Mouse (Mus musculus) CH12.LX (cell line): ENCODE results near the gene Inafm2. TPM values are rescaled to one million over a fixed set of nuclear protein-coding genes. Genes with fewer than 3 reads are reported as not detected.

Source experiments
- DNase-seq: peaks from one replicate; pipeline ENCODE4 v3.0.0-alpha.2; 2013; ENCODE audit errors: extremely low read depth
- H3K27ac ChIP-seq: 2 replicates; pipeline ENCODE4 v1.5.1; 2012; ENCODE audit warnings: low read depth, mild to moderate bottlenecking, control low read depth, moderate library complexity; ENCODE audit not compliant: insufficient read depth
- H3K27me3 ChIP-seq: replicated peaks from 2 replicates; pipeline ENCODE3; 2012; ENCODE audit warnings: inconsistent platforms
- H3K36me3 ChIP-seq, 2 experiments: replicated peaks in 1 of 2; 2 replicates each; pipeline versions ENCODE3 to v1.6.1; 2012; ENCODE audit warnings: inconsistent platforms in 1 of 2, low read length in 1 of 2, mild to moderate bottlenecking in 1 of 2, mixed read lengths in 1 of 2, moderate library complexity in 1 of 2; ENCODE audit not compliant: control insufficient read depth in 1 of 2, insufficient read depth in 1 of 2
- H3K4me1 ChIP-seq, 2 experiments: 2 replicates each; pipeline ENCODE4 v1.6.1; 2012; ENCODE audit warnings: inconsistent platforms in 1 of 2, moderate library complexity in 1 of 2; ENCODE audit not compliant: insufficient read depth in 2 of 2, control insufficient read depth in 1 of 2
- H3K4me2 ChIP-seq: 2 replicates; pipeline ENCODE4 v1.6.1; 2012; ENCODE audit warnings: low read depth, mild to moderate bottlenecking, control low read depth; ENCODE audit not compliant: poor library complexity, insufficient read depth, severe bottlenecking
- H3K4me3 ChIP-seq, 3 experiments: fragments of 150-350 bp in 1 of 3; sonication (generic) in 1 of 3; replicated peaks in 1 of 3; 2 replicates each; pipeline versions ENCODE3 to v1.5.1; 2011 to 2012; ENCODE audit warnings: low read depth in 2 of 3, low read length in 2 of 3, mild to moderate bottlenecking in 2 of 3, moderate library complexity in 2 of 3, control low read depth in 1 of 3, improper control_type of control experiment in 1 of 3, inconsistent platforms in 1 of 3, mixed read lengths in 1 of 3; ENCODE audit not compliant: poor library complexity in 1 of 3
- H3K79me2 ChIP-seq: replicated peaks from 2 replicates; pipeline ENCODE4 v1.6.1; 2012; ENCODE audit warnings: mild to moderate bottlenecking, moderate library complexity; ENCODE audit not compliant: control insufficient read depth, poor library complexity, insufficient read depth, severe bottlenecking; ENCODE audit errors: extremely low read depth
- H3K9ac ChIP-seq: 2 replicates; pipeline ENCODE4 v1.6.1; 2012; ENCODE audit warnings: low read depth, mild to moderate bottlenecking, control low read depth, moderate library complexity; ENCODE audit not compliant: insufficient read depth
- H3K9me3 ChIP-seq: replicated peaks from 2 replicates; pipeline ENCODE3; 2012; ENCODE audit warnings: low read length, inconsistent platforms, mixed read lengths
- CHD2 ChIP-seq: IDR thresholded peaks from 2 replicates; pipeline ENCODE4 v1.6.1; 2011; ENCODE audit warnings: low read length, improper control_type of control experiment
- CTCF ChIP-seq, 2 experiments: IDR thresholded peaks in 1 of 2; conservative IDR thresholded peaks in 1 of 2; 2 replicates each; pipeline ENCODE4 v1.5.1; 2011 to 2012; ENCODE audit warnings: low read depth in 2 of 2, low read length in 2 of 2, improper control_type of control experiment in 1 of 2, inconsistent platforms in 1 of 2, mild to moderate bottlenecking in 1 of 2, moderate library complexity in 1 of 2
- E2F4 ChIP-seq: IDR thresholded peaks from 2 replicates; pipeline ENCODE4 v1.6.1; 2011; ENCODE audit warnings: low read depth, low read length, improper control_type of control experiment; ENCODE audit not compliant: insufficient replicate concordance
- ETS1 ChIP-seq: conservative IDR thresholded peaks from 2 replicates; pipeline ENCODE4 v1.6.1; 2012; ENCODE audit warnings: low read depth, mild to moderate bottlenecking, inconsistent platforms, low read length, improper control_type of control experiment, moderate library complexity
- IRF4 ChIP-seq: IDR thresholded peaks from 2 replicates; pipeline ENCODE4 v1.6.1; 2014; ENCODE audit warnings: low read depth, mild to moderate bottlenecking, inconsistent platforms, low read length, improper control_type of control experiment
- MAFK ChIP-seq: IDR thresholded peaks from 2 replicates; pipeline ENCODE4 v1.6.1; 2011; ENCODE audit warnings: low read length, improper control_type of control experiment; ENCODE audit not compliant: insufficient replicate concordance
- MEF2A ChIP-seq: IDR thresholded peaks from 2 replicates; pipeline ENCODE4 v1.6.1; 2014; ENCODE audit warnings: low read depth, mild to moderate bottlenecking, inconsistent platforms, low read length, improper control_type of control experiment, borderline replicate concordance
- MYC ChIP-seq: IDR thresholded peaks from 2 replicates; pipeline ENCODE4 v1.6.1; 2011; ENCODE audit warnings: low read depth, mild to moderate bottlenecking, improper control_type of control experiment, low read length
- NELFE ChIP-seq: IDR thresholded peaks from 2 replicates; pipeline ENCODE4 v1.6.1; 2011; ENCODE audit warnings: low read depth, low read length, improper control_type of control experiment
- NRF1 ChIP-seq: IDR thresholded peaks from 2 replicates; pipeline ENCODE4 v1.6.1; 2014; ENCODE audit warnings: low read depth, mild to moderate bottlenecking, inconsistent platforms, low read length, improper control_type of control experiment, moderate library complexity
- PAX5 ChIP-seq: IDR thresholded peaks from 2 replicates; pipeline ENCODE4 v1.6.1; 2012; ENCODE audit warnings: low read length, inconsistent platforms, mixed read lengths
- POLR2A ChIP-seq: IDR thresholded peaks from 2 replicates; pipeline ENCODE4 v1.6.1; 2011; ENCODE audit warnings: low read depth, mild to moderate bottlenecking, improper control_type of control experiment, low read length
- RAD21 ChIP-seq: IDR thresholded peaks from 2 replicates; pipeline ENCODE4 v1.6.1; 2011; ENCODE audit warnings: low read depth, mild to moderate bottlenecking, low read length, improper control_type of control experiment, moderate library complexity
- SMC3 ChIP-seq: IDR thresholded peaks from 2 replicates; pipeline ENCODE4 v1.6.1; 2011; ENCODE audit warnings: low read depth, low read length, improper control_type of control experiment
- USF2 ChIP-seq: conservative IDR thresholded peaks from 2 replicates; pipeline ENCODE4 v1.6.1; 2011; ENCODE audit warnings: low read depth, low read length, improper control_type of control experiment
- ZMIZ1 ChIP-seq: IDR thresholded peaks from 2 replicates; pipeline ENCODE4 v1.6.1; 2012; ENCODE audit warnings: low read depth, mild to moderate bottlenecking, inconsistent platforms, low read length, improper control_type of control experiment
- ZNF384 ChIP-seq: IDR thresholded peaks from 2 replicates; pipeline ENCODE4 v1.6.1; 2012; ENCODE audit warnings: low read depth, low read length, improper control_type of control experiment, inconsistent platforms
- dilution Hi-C: fragments of 300-500 bp; cut with MboI; formaldehyde crosslinking; loops from 2 replicates; pipeline ENCODE4 v1.14.3; 2020; ENCODE audit warnings: low sequenced_read_pairs; ENCODE audit not compliant: extremely low pct_unique_long_range_greater_than_20kb, extremely low pct_ligation_motif_present
- in situ Hi-C: fragments of 300-500 bp; cut with MboI; formaldehyde crosslinking; loops from 3 replicates; pipeline ENCODE4 v1.14.3; 2019; ENCODE audit warnings: low sequenced_read_pairs, low pct_ligation_motif_present, low pct_unique_long_range_greater_than_20kb, mixed read lengths
- polyA plus RNA-seq: library from polyadenylated mRNA; unstranded; fragments of >175 nt; gene quantifications from 2 replicates; pipeline ENCODE4 v1.2.1, GENCODE M21; 2012; ENCODE audit warnings: low read depth; ENCODE audit not compliant: insufficient read length
- total RNA-seq, 2 experiments: library from RNA; depleted of rRNA; stranded (reverse); fragments of 300-350 nt in 1 of 2; fragments of >200 nt in 1 of 2; gene quantifications; 2 replicates each; pipeline ENCODE4 v1.2.3; 2012 to 2014

Inafm2 gene
- total and polyA plus RNA-seq, 3 experiments = 2.7 to 4.2 (median 3.6) TPM

DNA sequence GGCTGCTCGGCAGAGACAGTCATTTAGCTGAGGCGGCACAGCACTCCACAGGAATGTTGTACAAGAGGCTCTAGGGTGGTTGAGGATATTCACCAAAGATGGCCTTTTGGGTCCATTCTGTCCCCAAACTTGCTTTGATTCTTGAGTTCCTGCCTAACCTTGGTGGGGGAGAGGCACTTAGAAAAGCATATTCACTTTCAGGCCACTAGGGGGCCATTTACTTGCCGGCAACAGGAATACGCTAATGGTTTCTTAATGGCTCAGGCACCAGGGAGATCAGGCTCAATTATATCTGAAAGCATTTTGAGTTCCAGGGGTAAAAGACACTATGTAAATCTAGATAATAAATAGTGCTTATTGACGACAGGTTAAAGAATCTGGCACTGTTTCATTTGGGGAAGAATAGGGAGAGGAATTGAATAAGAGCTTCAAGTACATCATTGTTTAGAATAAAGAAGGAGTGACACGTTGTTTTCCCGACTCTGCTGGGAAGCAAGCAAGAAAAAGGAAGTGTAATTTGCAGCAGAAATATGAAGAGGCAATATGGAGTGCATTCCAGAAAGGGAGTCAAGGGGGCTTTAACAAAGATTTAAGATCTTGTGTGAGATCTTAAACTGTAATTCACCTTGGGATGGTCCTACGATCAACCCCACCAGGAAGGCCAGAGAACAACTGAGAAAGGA is 2.2 kb upstream of the Inafm2 start:
- Histone ChIP-seq H3K9me3 (no peaks in the 10 kb centered on the region), H3K36me3 (peaks cover 0 to 2% of the 10 kb centered on the region in 2 experiments), H3K4me1 (peaks cover 0 to 31% of the 10 kb centered on the region in 2 experiments; a peak in 2 of 4 replicates), H3K4me2 (no peak overlapping the region), H3K27me3 (peaks cover 21% of the 10 kb centered on the region), H3K27ac (no peak overlapping the region), H3K9ac (no peak overlapping the region), H3K79me2 (no peaks in the 10 kb centered on the region), H3K4me3 (no peak overlapping the region)
- dilution Hi-C loops = no loop called here
- TF ChIP-seq MEF2A (no peak), CHD2 (no peak), ZNF384 (no peak), E2F4 (no peak), RAD21 (peak; percentile 42), CTCF (conservative IDR thresholded peaks at IDR 0.05 in 1 of 2, IDR thresholded peaks at IDR 0.05 in 1 of 2; ENCODE audit: low read depth in 2 of 2, low read length in 2 of 2) (peak; percentile 81 to 83), SMC3 (peak; percentile 79)
- DNase-seq = peak; percentile 65
- in situ Hi-C loops = loop anchor here (25.0 kb wide), 1 partner anchor 256 kb away; the partner anchor contains the start of gene Srp14

DNA sequence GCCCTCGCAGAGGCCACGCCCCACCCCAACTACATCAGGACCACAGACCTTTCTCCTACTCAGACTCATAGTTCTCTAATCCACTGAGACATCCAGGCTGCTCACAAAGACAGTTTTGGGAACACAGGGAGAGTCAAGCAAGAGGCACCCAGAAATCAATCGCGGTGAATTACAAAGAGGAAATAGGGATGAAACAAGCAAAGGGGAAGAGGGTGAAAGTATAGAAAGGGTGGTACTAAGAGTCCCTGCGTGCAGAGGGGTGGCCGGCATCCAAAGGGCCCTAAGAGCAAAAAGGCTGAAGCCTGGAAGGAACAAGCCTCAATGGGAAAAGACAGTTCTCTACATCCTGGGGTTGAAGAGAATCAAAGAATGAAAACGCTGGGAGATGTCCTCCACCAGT is 937 bp upstream of the Inafm2 start:
- dilution Hi-C loops (no loop called here), in situ Hi-C loops (loop anchor here (25.0 kb wide), 1 partner anchor 257 kb away; the partner anchor contains the start of gene Srp14)
- peak overlapping the region; percentile 96 for H3K4me2 ChIP-seq
- peaks cover 20% of the 10 kb centered on the region for H3K27me3 ChIP-seq
- no peak overlapping the region for H3K27ac ChIP-seq
- H3K36me3 ChIP-seq = peaks cover 0 to 8% of the 10 kb centered on the region in 2 experiments
- DNase-seq = no peak
- H3K4me3 ChIP-seq = peak overlapping the region in 1 of 3 experiments; percentile 41
- peak overlapping the region; percentile 81 for H3K9ac ChIP-seq
- TF ChIP-seq ZMIZ1 (no peak), NELFE (no peak), USF2 (no peak), MYC (no peak), PAX5 (no peak), ETS1 (no peak), IRF4 (no peak), MAFK (no peak), POLR2A (no peak), MEF2A (no peak), NRF1 (no peak)
- H3K4me1 ChIP-seq = peaks cover 0 to 38% of the 10 kb centered on the region in 2 experiments; a peak in 2 of 4 replicates
- no peaks in the 10 kb centered on the region for H3K79me2 ChIP-seq
- H3K9me3 ChIP-seq = no peaks in the 10 kb centered on the region
